Mouse (Mus musculus) small intestine, adult 2 months (tissue): ENCODE data around the gene Serpinb1a.

Experiments used
- CTCF ChIP-seq: fragments of 200-500 bp; IDR thresholded peaks from 2 replicates; pipeline ENCODE4 v1.5.1; 2012; ENCODE audit warnings: low read depth, mild to moderate bottlenecking, control low read depth, inconsistent platforms, low read length, moderate library complexity, mixed read lengths; ENCODE audit not compliant: insufficient replicate concordance, insufficient read length; ENCODE audit errors: extremely low read depth
- POLR2A ChIP-seq: fragments of 200-500 bp; IDR thresholded peaks from 2 replicates; pipeline ENCODE4 v1.6.1; 2012; ENCODE audit warnings: low read depth, mild to moderate bottlenecking, control low read depth, inconsistent platforms, low read length, moderate library complexity

DNA sequence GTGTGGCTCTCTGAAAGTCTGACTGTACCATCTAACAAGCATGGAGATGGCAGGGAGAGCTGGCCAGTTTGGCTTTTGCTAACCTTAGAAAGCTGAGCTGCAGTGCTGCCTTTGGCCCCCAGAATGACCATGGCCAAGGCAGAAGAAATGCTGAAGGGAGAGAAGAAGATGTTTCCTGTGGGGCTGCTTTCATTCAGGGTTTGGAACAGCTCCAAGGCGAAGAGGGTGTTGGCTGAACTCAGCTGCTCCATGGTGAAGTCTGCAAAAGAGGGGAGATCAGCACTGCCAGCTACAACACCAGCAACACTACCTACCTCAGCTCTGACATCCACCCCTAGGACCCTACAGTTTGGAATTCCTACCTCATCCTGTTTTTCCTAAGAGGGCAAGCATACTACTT, 829 bp downstream of the Serpinb1a start:
- TF ChIP-seq CTCF = no peak
- no peak; the same call in 1 of the 2 replicates for TF ChIP-seq POLR2A
